Mouse (Mus musculus) lung, embryonic 16.5 days (tissue): ENCODE measurements around the gene Anks1. TPM values are rescaled to one million over a fixed set of nuclear protein-coding genes. Genes with fewer than 3 reads are reported as not detected.

Experiments
- ATAC-seq: fragments of 200-750 bp; cut with Nextera tagmentation; 2 replicates; pipeline ENCODE4 v1.8.0; 2017; ENCODE audit warnings: low read depth, mild to moderate bottlenecking, moderate library complexity
- H3K27ac ChIP-seq: fragments of 300-500 bp; sonication (generic); 2 replicates; pipeline ENCODE4 v1.5.1; 2014; ENCODE audit warnings: mild to moderate bottlenecking, control low read depth, low read length
- H3K27me3 ChIP-seq: fragments of 300-500 bp; sonication (generic); 2 replicates; pipeline ENCODE4 v1.6.1; 2014; ENCODE audit warnings: low read depth, low read length, mixed read lengths; ENCODE audit not compliant: control insufficient read depth, insufficient read depth
- H3K36me3 ChIP-seq: fragments of 300-500 bp; sonication (generic); 2 replicates; pipeline ENCODE4 v1.6.1; 2014; ENCODE audit warnings: low read length; ENCODE audit not compliant: control insufficient read depth, insufficient read depth
- H3K4me1 ChIP-seq: fragments of 300-500 bp; sonication (generic); replicated peaks from 2 replicates; pipeline ENCODE4 v1.6.1; 2014; ENCODE audit warnings: low read length, mixed read lengths; ENCODE audit not compliant: control insufficient read depth, insufficient read depth
- H3K4me2 ChIP-seq: fragments of 300-500 bp; sonication (generic); 2 replicates; pipeline ENCODE4 v1.6.1; 2014; ENCODE audit warnings: low read depth, low read length, control low read depth
- H3K4me3 ChIP-seq: fragments of 300-500 bp; sonication (generic); 2 replicates; pipeline ENCODE4 v1.5.1; 2014; ENCODE audit warnings: mild to moderate bottlenecking, low read length, control low read depth
- H3K9ac ChIP-seq: fragments of 300-500 bp; sonication (generic); 2 replicates; pipeline ENCODE4 v1.6.1; 2014; ENCODE audit warnings: low read length, control low read depth
- H3K9me3 ChIP-seq: fragments of 300-500 bp; sonication (generic); 2 replicates; pipeline ENCODE4 v1.6.1; 2016; ENCODE audit warnings: low read length; ENCODE audit not compliant: control insufficient read depth
- WGBS: fragments of 180-500 bp; shearing (Covaris S2); extraction: QIAGEN DNeasy Blood & Tissue Kit; methylation state at CpG from one replicate; pipeline ENCODE4 v1.1.7; 2014; 5-methylcytosine and 5-hydroxymethylcytosine counted together
- polyA plus RNA-seq: library from polyadenylated mRNA; unstranded; fragments of >200 nt; fragmentation: Nextera tagmentation; extraction: Ambion mirVana; gene quantifications from 2 replicates; pipeline ENCODE4 v1.2.1, GENCODE M21; 2015

Anks1 gene
- polyA plus RNA-seq, 1 experiment from 2014 or later: 18.1 TPM

DNA sequence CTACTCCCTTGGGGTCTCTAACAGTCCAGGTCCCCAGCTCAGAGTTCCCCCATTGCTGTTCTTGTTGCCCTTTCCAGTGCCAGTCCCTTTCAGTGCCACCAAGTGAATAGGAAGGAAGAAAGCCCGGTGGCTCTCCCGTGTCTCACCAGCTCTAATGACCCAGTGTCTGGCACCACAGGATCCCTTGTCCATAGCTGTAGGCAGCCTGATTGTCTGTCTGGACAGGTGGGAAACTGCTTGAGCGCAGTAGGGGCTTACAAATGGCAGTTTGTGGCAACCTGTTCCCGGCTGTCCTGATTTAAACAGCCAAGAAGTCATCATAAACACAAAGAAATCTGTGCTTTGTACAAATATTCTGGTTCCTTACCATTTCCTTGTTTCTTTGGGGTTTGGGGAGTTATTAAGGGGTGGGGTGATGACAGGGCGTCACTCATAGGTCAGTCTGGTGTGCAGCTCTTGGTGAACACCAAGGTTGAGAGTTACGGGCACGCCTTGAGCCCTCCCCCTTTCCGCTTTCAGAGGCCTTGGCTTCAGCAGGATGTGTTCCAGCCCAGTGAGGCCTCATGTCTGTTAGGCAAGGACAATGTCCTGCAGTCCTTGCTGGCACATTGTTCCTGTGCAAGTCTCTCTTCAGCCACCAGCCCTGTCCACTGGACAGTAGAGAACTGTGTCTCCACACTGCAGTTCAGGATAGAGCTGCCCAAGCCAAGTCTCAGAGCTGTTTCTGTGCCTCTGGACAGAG lies 107.1 kb downstream of the Anks1 start:
- no peak overlapping the region for H3K4me3 ChIP-seq
- ATAC-seq: peak; percentile 4; the same call in 1 of the 2 replicates
- H3K4me1 ChIP-seq: peaks cover 60% of the 10 kb centered on the region
- H3K27ac ChIP-seq: peak overlapping the region; percentile 98
- no peak overlapping the region for H3K4me2 ChIP-seq
- no peak overlapping the region for H3K9ac ChIP-seq
- H3K9me3 ChIP-seq: no peaks in the 10 kb centered on the region
- no peaks in the 10 kb centered on the region for H3K36me3 ChIP-seq
- no peaks in the 10 kb centered on the region for H3K27me3 ChIP-seq
- 67% methylated on average over 8 of the region's 8 CpGs for WGBS

DNA sequence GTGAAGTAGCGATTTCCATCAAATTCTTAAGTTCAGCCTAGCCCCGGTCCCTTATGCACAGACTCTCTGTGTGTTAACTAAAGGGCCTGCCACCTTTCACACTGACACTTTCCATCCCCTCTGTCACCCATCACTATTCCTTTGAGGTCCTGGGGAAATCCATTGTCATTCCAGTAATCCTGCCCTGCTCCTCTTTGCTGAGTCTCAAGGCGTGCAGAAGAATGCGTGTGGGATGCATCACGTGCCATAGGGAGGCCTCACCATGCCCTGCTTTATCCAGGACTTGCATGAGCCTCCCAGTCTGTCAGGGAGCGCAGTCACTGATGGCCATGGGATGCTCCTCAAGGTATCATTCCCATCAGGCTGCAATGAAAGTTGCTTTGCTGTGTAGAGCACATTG lies 109.2 kb downstream of the Anks1 start:
- no peak overlapping the region for H3K4me2 ChIP-seq
- no peaks in the 10 kb centered on the region for H3K27me3 ChIP-seq
- no peak overlapping the region for H3K27ac ChIP-seq
- ATAC-seq: no peak
- WGBS: 73% methylated on average over 6 of the region's 6 CpGs
- no peak overlapping the region for H3K4me3 ChIP-seq
- H3K36me3 ChIP-seq: no peaks in the 10 kb centered on the region
- H3K9me3 ChIP-seq: no peaks in the 10 kb centered on the region
- no peak overlapping the region for H3K9ac ChIP-seq
- peaks cover 63% of the 10 kb centered on the region for H3K4me1 ChIP-seq

DNA sequence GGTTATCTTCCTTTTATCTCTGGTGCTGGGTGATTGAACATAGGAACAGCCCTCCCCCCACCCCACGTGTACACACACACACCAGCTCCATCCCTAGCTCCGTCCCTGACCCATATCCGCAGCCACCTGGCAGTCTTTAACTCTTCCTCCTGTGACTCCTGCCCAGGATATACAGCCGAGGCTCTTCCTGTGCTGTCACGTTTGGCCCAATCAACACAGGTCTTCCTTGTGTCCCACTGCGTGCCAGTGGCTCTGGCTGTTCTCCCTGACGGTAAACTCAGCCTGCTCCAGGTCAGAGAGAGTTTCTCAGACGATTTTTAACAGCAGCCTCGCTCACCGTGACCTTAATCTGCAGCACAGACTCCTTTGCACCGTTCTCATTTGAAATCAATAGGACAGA lies 109.7 kb downstream of the Anks1 start:
- no peak for ATAC-seq
- H3K27ac ChIP-seq: no peak overlapping the region
- H3K4me2 ChIP-seq: no peak overlapping the region
- no peaks in the 10 kb centered on the region for H3K27me3 ChIP-seq
- H3K4me1 ChIP-seq: peaks cover 63% of the 10 kb centered on the region
- H3K36me3 ChIP-seq: no peaks in the 10 kb centered on the region
- 54% methylated on average over 11 of the region's 11 CpGs for WGBS
- H3K4me3 ChIP-seq: no peak overlapping the region
- H3K9me3 ChIP-seq: no peaks in the 10 kb centered on the region
- no peak overlapping the region for H3K9ac ChIP-seq

DNA sequence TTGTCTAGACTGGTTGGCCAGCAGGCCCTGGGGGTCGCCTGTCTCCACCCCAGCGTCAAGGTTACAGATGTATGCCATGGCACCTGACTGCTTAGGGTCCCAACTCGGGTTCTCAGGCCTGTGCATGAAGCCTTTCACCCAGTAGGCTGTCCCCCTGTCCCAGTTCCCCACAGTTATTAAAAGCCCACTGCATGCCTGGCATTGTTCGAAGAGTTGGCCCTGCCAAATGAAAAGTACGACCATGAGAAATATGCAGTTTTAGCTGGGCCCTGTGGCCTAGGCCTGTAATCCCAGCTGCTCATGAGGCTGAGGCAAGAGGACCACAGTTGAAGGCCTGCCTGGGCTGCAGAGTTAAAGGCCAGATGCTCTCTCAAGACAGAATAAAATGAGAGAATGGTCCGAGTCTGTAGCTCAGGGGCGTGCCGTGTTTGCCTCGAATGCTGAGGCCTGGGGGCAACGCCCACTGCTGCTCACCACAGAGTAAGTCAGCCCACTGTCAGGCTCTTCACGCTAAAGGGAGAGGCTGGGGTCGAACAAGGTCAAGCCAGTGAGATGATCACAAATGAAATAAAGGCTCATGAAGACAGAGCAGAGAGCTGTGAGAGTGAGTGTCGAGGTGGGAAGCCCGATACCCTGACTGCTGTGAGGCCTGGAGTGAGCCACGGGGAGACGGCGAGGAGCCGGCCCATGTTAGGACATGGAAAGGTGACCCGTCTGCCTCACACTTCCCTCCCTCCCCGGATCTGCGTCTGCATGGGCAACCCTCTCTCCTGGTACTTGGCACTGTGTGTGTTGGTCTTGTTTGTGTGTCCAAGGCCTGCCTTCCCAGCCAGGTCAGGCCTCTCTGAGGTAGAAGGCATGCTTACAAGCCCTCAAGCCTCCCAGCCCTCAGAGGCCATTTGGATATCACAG lies 110.9 kb downstream of the Anks1 start:
- H3K4me2 ChIP-seq: no peak overlapping the region
- no peak overlapping the region for H3K4me3 ChIP-seq
- H3K27ac ChIP-seq: no peak overlapping the region
- H3K9ac ChIP-seq: no peak overlapping the region
- H3K9me3 ChIP-seq: no peaks in the 10 kb centered on the region
- ATAC-seq: no peak
- WGBS: 68% methylated on average over 21 of the region's 21 CpGs
- no peaks in the 10 kb centered on the region for H3K36me3 ChIP-seq
- H3K4me1 ChIP-seq: peaks cover 64% of the 10 kb centered on the region
- H3K27me3 ChIP-seq: no peaks in the 10 kb centered on the region

DNA sequence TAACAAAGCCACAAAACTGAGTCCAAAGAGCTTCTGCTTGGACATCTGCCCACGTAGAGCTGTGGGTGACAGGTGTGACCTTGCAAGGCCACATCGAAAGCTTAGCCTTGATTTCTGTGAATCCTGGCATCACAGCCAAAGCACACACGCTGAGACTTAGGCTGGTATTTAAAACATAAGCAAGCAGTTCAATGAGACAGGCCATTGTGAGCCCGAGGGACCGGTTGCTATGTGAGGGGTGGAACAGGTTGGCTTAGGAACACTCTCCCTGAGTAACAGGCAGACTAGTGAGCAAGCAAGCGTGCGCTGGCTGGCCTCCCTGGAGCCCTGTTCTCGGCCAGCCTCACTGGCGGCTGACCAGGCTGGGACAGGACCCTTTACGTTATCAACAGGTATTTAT lies 112.8 kb downstream of the Anks1 start:
- H3K9me3 ChIP-seq: no peaks in the 10 kb centered on the region
- H3K27ac ChIP-seq: peak overlapping the region; percentile 25; the same call in 1 of the 2 replicates
- no peaks in the 10 kb centered on the region for H3K36me3 ChIP-seq
- 54% methylated on average over 10 of the region's 10 CpGs for WGBS
- H3K4me2 ChIP-seq: no peak overlapping the region
- no peak for ATAC-seq
- no peak overlapping the region for H3K4me3 ChIP-seq
- no peak overlapping the region for H3K9ac ChIP-seq
- H3K27me3 ChIP-seq: no peaks in the 10 kb centered on the region
- H3K4me1 ChIP-seq: peaks cover 71% of the 10 kb centered on the region

DNA sequence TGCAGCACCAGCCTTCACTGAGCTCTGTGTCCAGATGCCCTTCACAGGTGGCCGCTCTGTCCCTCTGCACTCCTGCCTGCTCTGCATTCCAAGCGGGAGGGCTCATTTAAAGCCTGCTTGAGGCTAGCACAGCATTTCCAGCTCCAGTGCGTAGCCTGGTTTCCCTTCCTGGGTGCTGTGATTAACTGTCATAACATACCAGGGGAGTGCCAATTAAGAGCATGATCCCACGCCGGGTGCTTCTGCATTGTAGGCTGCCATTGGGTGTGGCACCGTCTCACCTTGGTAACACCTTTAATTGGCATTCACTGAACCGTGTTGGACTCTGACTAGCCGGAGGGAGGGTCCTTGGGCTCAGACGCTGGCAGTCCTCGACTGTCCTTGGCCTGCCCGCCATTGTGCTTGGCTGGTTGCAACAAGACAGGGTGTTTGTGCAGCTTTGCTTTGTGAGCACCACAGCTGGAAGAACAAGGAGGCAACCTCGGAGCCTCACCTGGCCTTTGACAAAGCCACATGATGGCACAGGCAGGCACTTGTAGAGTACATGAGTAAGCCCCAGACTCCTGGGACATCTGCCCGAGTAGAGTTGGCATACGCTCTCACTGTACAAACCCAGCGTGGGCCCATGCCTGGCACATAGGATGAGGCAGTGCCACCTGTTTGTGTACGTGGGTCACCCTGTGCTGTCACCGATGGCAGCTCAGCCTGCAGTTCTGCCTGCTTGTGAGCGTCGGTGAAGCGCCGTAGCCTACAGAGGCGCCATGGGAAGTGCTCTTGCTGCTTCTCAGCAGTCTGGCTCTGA lies 113.9 kb downstream of the Anks1 start:
- H3K36me3 ChIP-seq: 0 out of 2 replicates have a peak, but pooled peaks cover 3% of the 10 kb centered on the region
- peak overlapping the region; percentile 92 for H3K27ac ChIP-seq
- no peaks in the 10 kb centered on the region for H3K27me3 ChIP-seq
- peaks cover 72% of the 10 kb centered on the region for H3K4me1 ChIP-seq
- no peak overlapping the region for H3K4me3 ChIP-seq
- no peaks in the 10 kb centered on the region for H3K9me3 ChIP-seq
- no peak for ATAC-seq
- WGBS: 71% methylated on average over 22 of the region's 22 CpGs
- no peak overlapping the region for H3K4me2 ChIP-seq
- no peak overlapping the region for H3K9ac ChIP-seq

DNA sequence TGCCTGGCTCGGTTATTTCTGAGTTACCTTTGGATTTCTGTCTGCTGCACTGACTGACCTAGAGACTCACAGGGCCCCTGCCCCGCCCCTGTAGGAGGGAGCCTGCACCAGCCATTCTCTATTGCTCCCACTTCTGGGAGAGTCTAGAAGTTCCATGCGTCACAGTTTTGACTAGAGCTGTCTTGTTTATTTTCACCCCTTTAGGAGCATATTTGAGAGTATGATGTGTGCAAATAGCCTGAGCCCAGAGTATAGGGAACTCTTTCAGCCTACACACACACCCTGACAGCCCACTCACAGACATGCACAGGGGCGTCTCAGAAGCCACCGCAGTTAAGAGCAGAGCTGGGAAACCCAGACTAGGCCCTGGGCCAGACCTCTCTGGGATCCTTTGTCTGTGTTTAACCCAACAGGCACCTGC lies 116.4 kb downstream of the Anks1 start:
- Histone ChIP-seq H3K9ac (peak overlapping the region; percentile 55), H3K36me3 (0 out of 2 replicates have a peak, but pooled peaks cover 3% of the 10 kb centered on the region), H3K9me3 (no peaks in the 10 kb centered on the region), H3K4me3 (no peak overlapping the region), H3K4me2 (peak overlapping the region; percentile 21), H3K27ac (peak overlapping the region; percentile 92), H3K4me1 (peaks cover 75% of the 10 kb centered on the region), H3K27me3 (no peaks in the 10 kb centered on the region)
- 22% methylated on average over 5 of the region's 5 CpGs for WGBS
- peak; percentile 79 for ATAC-seq

DNA sequence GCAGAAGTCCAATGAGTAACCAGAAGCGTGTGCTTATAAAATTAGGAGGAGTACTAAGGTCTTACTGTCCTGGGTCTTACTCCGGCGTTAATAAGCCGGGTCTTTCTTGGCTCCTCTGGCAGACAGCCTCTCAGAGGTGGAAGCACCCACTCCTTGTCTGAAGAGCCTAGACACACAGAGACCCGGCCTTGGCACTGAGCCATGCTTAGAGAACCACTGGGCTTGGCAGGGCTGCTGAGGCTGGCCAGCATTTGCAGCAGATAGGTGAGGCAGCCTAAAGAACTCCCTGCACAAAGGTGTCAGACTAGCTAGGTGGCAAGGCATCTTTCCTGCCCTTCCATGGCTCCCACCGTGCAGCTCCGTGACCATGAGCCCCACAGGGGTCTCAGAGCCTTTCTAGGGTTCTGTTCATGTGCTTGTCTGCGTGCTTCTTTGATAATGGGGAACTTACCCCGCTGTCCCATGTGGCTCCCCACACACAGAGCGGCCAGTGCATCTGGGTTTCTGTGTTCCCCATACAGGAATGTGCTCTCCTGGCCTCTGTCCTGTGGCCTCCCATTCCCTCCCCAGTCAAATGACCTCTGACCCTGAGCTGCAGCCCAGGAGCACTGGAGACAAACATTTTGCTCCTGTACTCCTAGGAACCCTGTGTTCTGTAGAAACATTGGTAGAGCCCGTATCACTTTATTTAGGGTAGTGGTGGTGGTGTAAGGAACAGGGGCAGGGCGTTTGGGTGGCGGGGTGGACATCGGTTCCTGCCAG lies 117.2 kb downstream of the Anks1 start:
- Histone ChIP-seq H3K36me3 (0 out of 2 replicates have a peak, but pooled peaks cover 3% of the 10 kb centered on the region), H3K4me3 (no peak overlapping the region), H3K9ac (peak overlapping the region; percentile 25), H3K4me2 (peak overlapping the region; percentile 7; the same call in 1 of the 2 replicates), H3K9me3 (no peaks in the 10 kb centered on the region), H3K27me3 (no peaks in the 10 kb centered on the region), H3K4me1 (peaks cover 79% of the 10 kb centered on the region), H3K27ac (peak overlapping the region; percentile 92)
- peak; percentile 82 for ATAC-seq
- WGBS: 45% methylated on average over 14 of the region's 14 CpGs
